Mouse (Mus musculus) midbrain, embryonic 14.5 days (tissue): ENCODE data around the gene Hvcn1. TPM values are rescaled to one million over a fixed set of nuclear protein-coding genes. Genes with fewer than 3 reads are reported as not detected.
A peak's percentile ranks its signal among the peaks of the same experiment; 100 is the strongest.

ENCODE experiments used
- ATAC-seq: fragments of 200-750 bp; cut with Nextera tagmentation; 2 replicates; pipeline ENCODE4 v1.8.0; 2017; ENCODE audit warnings: moderate number of reproducible peaks, moderate library complexity; ENCODE audit not compliant: low FRiP score, low TSS enrichment
- DNase-seq: peaks from one replicate; pipeline ENCODE4 v3.0.0-alpha.2; 2015
- H3K27ac ChIP-seq: fragments of 300-500 bp; sonication (generic); replicated peaks from 2 replicates; pipeline ENCODE4 v1.5.1; 2014; ENCODE audit warnings: mild to moderate bottlenecking, low read depth, low read length, moderate library complexity
- H3K27me3 ChIP-seq: fragments of 300-500 bp; sonication (generic); 2 replicates; pipeline ENCODE4 v1.6.1; 2014; ENCODE audit warnings: low read length, control low read depth, mixed read lengths; ENCODE audit not compliant: control insufficient read depth, insufficient read depth
- H3K36me3 ChIP-seq: fragments of 300-500 bp; sonication (generic); 2 replicates; pipeline ENCODE4 v1.6.1; 2014; ENCODE audit warnings: low read length, control low read depth; ENCODE audit not compliant: control insufficient read depth, insufficient read depth
- H3K4me1 ChIP-seq: fragments of 300-500 bp; sonication (generic); 2 replicates; pipeline ENCODE4 v1.6.1; 2014; ENCODE audit warnings: mild to moderate bottlenecking, antibody characterized with exemption, low read length, control low read depth; ENCODE audit not compliant: control insufficient read depth, insufficient read depth
- H3K4me2 ChIP-seq: fragments of 300-500 bp; sonication (generic); 2 replicates; pipeline ENCODE4 v1.6.1; 2014; ENCODE audit warnings: mild to moderate bottlenecking, low read length, moderate library complexity
- H3K4me3 ChIP-seq: fragments of 300-500 bp; sonication (generic); replicated peaks from 2 replicates; pipeline ENCODE4 v1.5.1; 2014; ENCODE audit warnings: low read depth, low read length
- H3K9ac ChIP-seq: fragments of 300-500 bp; sonication (generic); replicated peaks from 2 replicates; pipeline ENCODE4 v1.6.1; 2014; ENCODE audit warnings: mild to moderate bottlenecking, low read length, moderate library complexity
- H3K9me3 ChIP-seq: fragments of 300-500 bp; sonication (generic); 2 replicates; pipeline ENCODE4 v1.6.1; 2016; ENCODE audit warnings: low read length, control low read depth, mixed read lengths; ENCODE audit not compliant: control insufficient read depth
- WGBS: fragments of 180-500 bp; shearing (Covaris S2); extraction: QIAGEN DNeasy Blood & Tissue Kit; methylation state at CpG from one replicate; pipeline ENCODE4 v1.1.7; 2014; 5-methylcytosine and 5-hydroxymethylcytosine counted together
- polyA plus RNA-seq: library from polyadenylated mRNA; unstranded; fragments of >200 nt; fragmentation: Nextera tagmentation; extraction: Ambion mirVana; gene quantifications from 2 replicates; pipeline ENCODE4 v1.2.1, GENCODE M21; 2014

Hvcn1 gene
- polyA plus RNA-seq, result 1.8 and 2.5 TPM in 2 replicates

GRCm38 (mm10) chr5:122206475-122206874, at the start of gene Hvcn1:
TSS of gene Hvcn1 (plus strand) at chr5:122206804.
- Histone ChIP-seq H3K27me3 (no peaks in the 10 kb centered on the region), H3K4me3 (no peak within 1 kb of the TSS), H3K4me2 (no peak within 1 kb of the TSS), H3K4me1 (peaks cover 6% of the 10 kb centered on the region; the same call in 1 of the 2 replicates), H3K9ac (no peak within 1 kb of the TSS), H3K9me3 (no peaks in the 10 kb centered on the region), H3K36me3 (no peaks in the 10 kb centered on the region), H3K27ac (no peak within 1 kb of the TSS)
- ATAC-seq, result no peak
- no peak for DNase-seq
- WGBS, result 86% methylated on average over 4 of the region's 4 CpGs

- Histone ChIP-seq H3K9me3 (no peaks in the 10 kb centered on the region), H3K4me3 (peak within 1 kb of the TSS; percentile 88), H3K27ac (peak within 1 kb of the TSS; percentile 85), H3K4me1 (peaks cover 38% of the 10 kb centered on the region), H3K4me2 (peak within 1 kb of the TSS; percentile 78), H3K27me3 (no peaks in the 10 kb centered on the region), H3K36me3 (peaks cover 11% of the 10 kb centered on the region; the same call in 1 of the 2 replicates), H3K9ac (peak within 1 kb of the TSS; percentile 95)
- under 1% methylated on average over 50 of the region's 54 CpGs for WGBS
- ATAC-seq, result peak; percentile 95
- DNase-seq, result peak; percentile 98
Observed at GRCm38 (mm10) chr5:122157827-122158381, 48.7 kb upstream of the Hvcn1 start, which contains the start of gene Ppp1cc. TSS of gene Ppp1cc (plus strand) at chr5:122158278.

- Histone ChIP-seq H3K4me2 (peak overlapping the region; percentile 78), H3K4me1 (peaks cover 47% of the 10 kb centered on the region), H3K9me3 (no peaks in the 10 kb centered on the region), H3K27me3 (no peaks in the 10 kb centered on the region), H3K36me3 (peaks cover 17% of the 10 kb centered on the region), H3K9ac (peak overlapping the region; percentile 95), H3K27ac (peak overlapping the region; percentile 85), H3K4me3 (peak overlapping the region; percentile 88)
- peak; percentile 43; the same call in 1 of the 2 replicates for ATAC-seq
- 2% methylated on average over 42 of the region's 42 CpGs for WGBS
- DNase-seq, result peak; percentile 60
Observed at GRCm38 (mm10) chr5:122158557-122159515, 47.8 kb upstream of the Hvcn1 start.

- Histone ChIP-seq H3K4me3 (no peak overlapping the region), H3K27ac (no peak overlapping the region), H3K4me1 (peaks cover 76% of the 10 kb centered on the region), H3K27me3 (no peaks in the 10 kb centered on the region), H3K36me3 (peaks cover 39% of the 10 kb centered on the region), H3K9ac (no peak overlapping the region), H3K9me3 (no peaks in the 10 kb centered on the region), H3K4me2 (no peak overlapping the region)
- DNase-seq (no peak), ATAC-seq (no peak)
- 44% methylated on average over 6 of the region's 6 CpGs for WGBS
Observed at GRCm38 (mm10) chr5:122163194-122163593, 43.4 kb upstream of the Hvcn1 start.

- WGBS, result 78% methylated on average over 3 of the region's 3 CpGs
- ATAC-seq, result no peak
- H3K27me3 ChIP-seq, result no peaks in the 10 kb centered on the region
- no peaks in the 10 kb centered on the region for H3K9me3 ChIP-seq
- H3K27ac ChIP-seq, result no peak overlapping the region
- DNase-seq, result no peak
- H3K4me3 ChIP-seq, result no peak overlapping the region
- H3K36me3 ChIP-seq, result peaks cover 46% of the 10 kb centered on the region
- peaks cover 76% of the 10 kb centered on the region for H3K4me1 ChIP-seq
- 0 out of 2 replicates have a peak overlapping the region, but pooled peaks have one; percentile 8 for H3K4me2 ChIP-seq
- H3K9ac ChIP-seq, result 0 out of 2 replicates have a peak overlapping the region, but pooled peaks have one; percentile 10
Observed at GRCm38 (mm10) chr5:122164011-122164410, 42.6 kb upstream of the Hvcn1 start.

GRCm38 (mm10) chr5:122165233-122165915, 41.2 kb upstream of the Hvcn1 start:
- Histone ChIP-seq H3K9me3 (no peaks in the 10 kb centered on the region), H3K4me2 (peak overlapping the region; percentile 10; the same call in 1 of the 2 replicates), H3K4me1 (peaks cover 66% of the 10 kb centered on the region), H3K9ac (0 out of 2 replicates have a peak overlapping the region, but pooled peaks have one; percentile 6), H3K27me3 (no peaks in the 10 kb centered on the region), H3K36me3 (peaks cover 60% of the 10 kb centered on the region), H3K27ac (peak overlapping the region; percentile 23), H3K4me3 (no peak overlapping the region)
- no peak for ATAC-seq
- WGBS, result 34% methylated on average over 6 of the region's 6 CpGs
- DNase-seq, result peak; percentile 35

- DNase-seq (peak; percentile 52), ATAC-seq (no peak)
- peaks cover 53% of the 10 kb centered on the region for H3K4me1 ChIP-seq
- H3K4me2 ChIP-seq, result peak overlapping the region; percentile 24
- no peaks in the 10 kb centered on the region for H3K9me3 ChIP-seq
- 37% methylated on average over 8 of the region's 8 CpGs for WGBS
- peak overlapping the region; percentile 23 for H3K27ac ChIP-seq
- H3K9ac ChIP-seq, result peak overlapping the region; percentile 40; the same call in 1 of the 2 replicates
- no peaks in the 10 kb centered on the region for H3K27me3 ChIP-seq
- H3K4me3 ChIP-seq, result no peak overlapping the region
- peaks cover 68% of the 10 kb centered on the region for H3K36me3 ChIP-seq
Observed at GRCm38 (mm10) chr5:122166636-122167161, 39.9 kb upstream of the Hvcn1 start.
